Mouse (Mus musculus) bone marrow, adult 2 months (tissue): ENCODE measurements around the gene Zbed3. TPM values are rescaled to one million over a fixed set of nuclear protein-coding genes. Genes with fewer than 3 reads are reported as not detected.
A peak's percentile ranks its signal among the peaks of the same experiment; 100 is the strongest.

Experiments
- H3K27ac ChIP-seq: fragments of 200-500 bp; 2 replicates; pipeline ENCODE4 v1.5.1; 2012; ENCODE audit warnings: low read depth, mild to moderate bottlenecking, control low read depth, inconsistent platforms, low read length; ENCODE audit not compliant: control insufficient read depth, poor library complexity, insufficient read depth
- H3K4me1 ChIP-seq: fragments of 200-500 bp; 2 replicates; pipeline ENCODE4 v1.6.1; 2011; ENCODE audit warnings: low read length; ENCODE audit not compliant: control insufficient read depth, insufficient read depth
- H3K4me3 ChIP-seq: fragments of 200-500 bp; replicated peaks from 2 replicates; pipeline ENCODE3; 2011; ENCODE audit warnings: mild to moderate bottlenecking, low read depth, low read length, control low read depth; ENCODE audit not compliant: control insufficient read depth
- CTCF ChIP-seq: fragments of 200-500 bp; IDR thresholded peaks from 2 replicates; pipeline ENCODE4 v1.5.1; 2011; ENCODE audit warnings: low read length, control low read depth; ENCODE audit not compliant: control insufficient read depth, insufficient read depth
- POLR2A ChIP-seq: fragments of 200-500 bp; IDR thresholded peaks from 2 replicates; pipeline ENCODE4 v1.6.1; 2011; ENCODE audit warnings: low read depth, mild to moderate bottlenecking, control low read depth, low read length, borderline replicate concordance; ENCODE audit not compliant: control insufficient read depth
- WGBS: fragments of 180-500 bp; shearing (Covaris S2); methylation state at CpG from one replicate; pipeline ENCODE4 v1.1.7; 2018; 5-methylcytosine and 5-hydroxymethylcytosine counted together
- polyA plus RNA-seq: library from polyadenylated mRNA; stranded (reverse); fragments of >200 nt; gene quantifications from 2 replicates; pipeline ENCODE4 v1.2.4, GENCODE M21; 2011; ENCODE audit warnings: low replicate concordance; ENCODE audit not compliant: missing spikeins, insufficient read depth, insufficient read length

The Zbed3 gene
- polyA plus RNA-seq, 1 experiment: 4.0 TPM

DNA sequence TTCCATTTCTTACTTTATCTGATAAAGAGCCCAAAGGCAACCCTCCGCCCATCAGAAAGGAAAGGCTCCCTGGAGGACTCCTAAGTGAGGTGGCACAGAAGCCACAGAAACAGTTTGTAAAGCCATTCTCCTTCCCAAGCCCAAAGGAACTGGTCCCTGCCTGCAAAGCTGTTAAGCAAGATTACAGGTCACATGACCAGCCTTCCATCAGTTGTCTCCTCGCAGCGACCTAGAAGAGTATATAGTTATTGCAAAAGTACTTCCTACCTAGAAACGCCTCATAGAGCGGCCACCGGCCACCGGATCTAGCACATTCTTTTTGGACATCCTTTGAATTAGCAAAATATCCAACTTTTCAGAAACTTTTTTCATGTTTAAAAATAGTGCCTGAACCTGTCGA lies 20.1 kb downstream of the Zbed3 start:
- H3K4me1 ChIP-seq: peaks cover 1% of the 10 kb centered on the region; the same call in 1 of the 2 replicates
- 49% methylated on average over 8 of the region's 8 CpGs for WGBS
- no peak overlapping the region for H3K4me3 ChIP-seq
- H3K27ac ChIP-seq: no peak overlapping the region
- no peak for TF ChIP-seq CTCF
- TF ChIP-seq POLR2A: no peak

DNA sequence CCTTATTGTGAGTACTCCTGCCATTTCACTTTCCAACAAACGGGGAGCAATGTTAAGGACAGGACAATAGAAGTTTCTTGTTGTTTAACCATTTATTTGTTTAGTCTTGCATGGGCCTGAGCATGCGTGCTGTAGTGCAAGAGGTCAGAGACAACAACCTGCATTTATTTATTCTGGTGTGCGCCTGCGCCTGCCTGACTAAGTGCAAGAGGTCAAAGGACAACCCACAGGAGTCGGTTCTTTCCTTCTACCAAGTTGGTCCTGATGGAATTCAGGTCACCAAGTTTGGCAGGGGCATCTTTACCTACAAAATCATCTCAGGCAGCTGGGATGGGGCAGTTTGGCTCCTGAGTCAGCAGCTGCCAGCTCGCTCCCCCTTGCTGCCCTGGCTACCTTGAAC lies 22.5 kb downstream of the Zbed3 start:
- Histone ChIP-seq H3K27ac (no peak overlapping the region), H3K4me1 (peaks cover 1% of the 10 kb centered on the region; the same call in 1 of the 2 replicates), H3K4me3 (no peak overlapping the region)
- TF ChIP-seq CTCF: no peak
- no peak for TF ChIP-seq POLR2A
- WGBS: 84% methylated on average over 6 of the region's 6 CpGs

DNA sequence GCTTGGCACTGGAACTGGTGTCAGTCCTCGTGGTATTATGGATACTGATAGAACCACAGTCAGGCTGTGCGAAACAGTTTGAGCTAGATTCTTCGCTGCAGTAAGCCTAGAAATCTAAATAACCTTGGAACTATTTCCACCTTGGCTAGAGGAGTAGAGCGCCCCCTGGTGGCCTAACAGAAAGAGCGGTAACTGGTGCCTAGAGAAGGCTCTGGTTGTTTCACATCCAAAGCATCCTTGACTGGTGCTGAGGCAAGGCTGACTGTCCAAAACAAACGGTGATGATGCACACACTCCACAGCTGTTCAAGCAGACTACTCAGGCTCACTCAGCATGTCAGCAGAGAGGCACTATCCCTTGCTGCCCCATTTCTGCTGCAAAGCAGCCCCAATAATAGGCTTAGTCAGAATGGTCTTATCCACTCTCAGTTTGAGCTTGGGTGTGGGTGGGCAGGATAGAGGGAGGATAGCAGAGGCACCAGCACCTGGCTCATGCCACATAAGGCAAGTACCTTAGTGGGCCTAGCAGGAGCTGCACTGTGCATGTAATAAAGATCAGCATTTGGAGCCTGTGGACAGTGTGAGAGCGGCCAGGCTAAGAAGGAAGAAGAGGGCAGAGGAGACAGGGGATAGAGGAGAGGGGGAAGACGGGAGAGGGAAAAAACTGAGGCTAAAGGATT lies 23.7 kb downstream of the Zbed3 start:
- peaks cover 1% of the 10 kb centered on the region; the same call in 1 of the 2 replicates for H3K4me1 ChIP-seq
- H3K4me3 ChIP-seq: no peak overlapping the region
- no peak overlapping the region for H3K27ac ChIP-seq
- no peak for TF ChIP-seq POLR2A
- TF ChIP-seq CTCF: peak; percentile 73
- WGBS: 24% methylated on average over 8 of the region's 8 CpGs

DNA sequence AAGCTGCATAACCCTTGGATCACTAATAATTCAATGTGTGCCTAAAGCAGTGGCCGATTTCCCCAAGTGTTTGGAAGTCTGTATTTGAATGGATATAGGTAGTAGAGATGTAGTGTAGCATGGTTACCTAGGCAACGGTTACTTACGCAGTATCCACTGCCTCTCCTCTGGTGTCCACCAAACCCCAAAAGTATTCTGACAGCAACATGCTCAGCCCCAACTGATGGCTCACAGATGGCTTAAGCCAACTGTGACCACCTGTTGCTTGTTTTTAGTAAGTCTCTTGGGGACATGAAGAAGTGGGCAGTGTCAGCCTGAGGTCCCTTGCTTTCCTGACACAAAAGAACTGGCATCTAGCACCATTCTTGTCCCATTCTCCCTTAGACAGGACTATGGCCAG lies 25.1 kb downstream of the Zbed3 start:
- TF ChIP-seq POLR2A (no peak), CTCF (no peak)
- WGBS: 89% methylated on average over 3 of the region's 3 CpGs
- no peak overlapping the region for H3K27ac ChIP-seq
- no peak overlapping the region for H3K4me3 ChIP-seq
- peaks cover under 1% of the 10 kb centered on the region; the same call in 1 of the 2 replicates for H3K4me1 ChIP-seq

DNA sequence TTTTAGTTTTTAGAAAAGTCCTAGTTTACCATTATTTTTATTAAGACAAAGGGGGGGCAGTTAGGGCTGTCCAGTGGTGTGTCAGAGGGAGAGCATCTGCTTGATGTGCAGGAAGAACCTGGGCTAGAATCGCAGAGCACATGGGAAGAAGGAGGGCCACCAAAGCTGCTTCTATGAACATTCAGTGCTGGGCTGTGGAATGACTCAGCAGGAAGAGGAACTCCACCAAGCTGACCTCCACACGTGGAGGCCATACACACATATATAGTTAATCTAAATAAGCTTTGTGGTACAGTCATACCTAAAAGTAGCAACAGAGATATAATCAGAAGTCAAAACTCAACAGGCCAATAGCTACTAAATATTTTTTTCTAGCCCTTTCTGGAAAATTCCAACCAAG lies 34.8 kb downstream of the Zbed3 start:
- no peak for TF ChIP-seq CTCF
- H3K4me3 ChIP-seq: no peak overlapping the region
- no peaks in the 10 kb centered on the region for H3K4me1 ChIP-seq
- H3K27ac ChIP-seq: no peak overlapping the region
- WGBS: 12% methylated on average over 2 of the region's 2 CpGs

DNA sequence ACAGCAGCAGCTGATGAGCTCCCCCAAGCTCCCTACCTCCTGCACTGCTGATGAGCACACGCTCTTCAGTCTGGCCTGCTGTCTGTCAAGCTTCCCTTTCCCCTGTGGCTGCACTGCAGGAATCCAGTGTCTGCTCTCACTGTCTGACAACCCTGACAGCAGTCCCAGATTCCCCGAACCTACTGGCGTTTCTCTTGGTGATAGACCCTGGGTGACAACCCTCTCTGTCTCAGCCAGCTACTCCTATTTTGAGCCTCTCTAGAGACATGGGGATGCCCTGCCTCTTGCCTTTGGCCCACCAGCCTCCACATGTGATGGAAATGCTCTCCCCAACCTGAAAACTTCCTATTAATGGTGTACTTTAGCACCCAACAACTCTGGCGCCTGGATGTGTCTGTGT lies 40.0 kb downstream of the Zbed3 start:
- TF ChIP-seq POLR2A (no peak), CTCF (no peak)
- H3K27ac ChIP-seq: no peak overlapping the region
- WGBS: 83% methylated on average over 4 of the region's 4 CpGs
- H3K4me3 ChIP-seq: no peak overlapping the region
- no peaks in the 10 kb centered on the region for H3K4me1 ChIP-seq

DNA sequence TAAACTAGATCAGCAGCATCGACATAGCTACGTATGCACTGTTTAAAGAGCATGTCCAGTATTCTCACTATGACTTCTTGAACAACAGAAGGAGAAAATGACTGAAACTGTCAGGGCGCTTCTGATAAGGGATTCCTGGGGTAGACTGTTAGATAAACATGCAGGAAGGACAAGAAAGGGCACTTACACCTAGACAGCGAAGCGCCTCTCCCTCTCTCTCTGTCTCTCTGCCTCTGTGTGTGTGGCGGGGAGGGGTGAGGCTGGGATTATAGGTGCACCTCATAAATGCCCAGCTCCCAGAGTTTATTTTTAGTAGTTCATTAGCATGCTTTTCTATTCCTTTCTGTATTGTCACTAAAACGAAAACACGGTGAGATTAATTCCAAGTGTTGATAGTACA lies 42.9 kb downstream of the Zbed3 start:
- no peak overlapping the region for H3K4me3 ChIP-seq
- TF ChIP-seq POLR2A: no peak
- TF ChIP-seq CTCF: no peak
- WGBS: 72% methylated on average over 8 of the region's 8 CpGs
- H3K27ac ChIP-seq: no peak overlapping the region
- no peaks in the 10 kb centered on the region for H3K4me1 ChIP-seq

DNA sequence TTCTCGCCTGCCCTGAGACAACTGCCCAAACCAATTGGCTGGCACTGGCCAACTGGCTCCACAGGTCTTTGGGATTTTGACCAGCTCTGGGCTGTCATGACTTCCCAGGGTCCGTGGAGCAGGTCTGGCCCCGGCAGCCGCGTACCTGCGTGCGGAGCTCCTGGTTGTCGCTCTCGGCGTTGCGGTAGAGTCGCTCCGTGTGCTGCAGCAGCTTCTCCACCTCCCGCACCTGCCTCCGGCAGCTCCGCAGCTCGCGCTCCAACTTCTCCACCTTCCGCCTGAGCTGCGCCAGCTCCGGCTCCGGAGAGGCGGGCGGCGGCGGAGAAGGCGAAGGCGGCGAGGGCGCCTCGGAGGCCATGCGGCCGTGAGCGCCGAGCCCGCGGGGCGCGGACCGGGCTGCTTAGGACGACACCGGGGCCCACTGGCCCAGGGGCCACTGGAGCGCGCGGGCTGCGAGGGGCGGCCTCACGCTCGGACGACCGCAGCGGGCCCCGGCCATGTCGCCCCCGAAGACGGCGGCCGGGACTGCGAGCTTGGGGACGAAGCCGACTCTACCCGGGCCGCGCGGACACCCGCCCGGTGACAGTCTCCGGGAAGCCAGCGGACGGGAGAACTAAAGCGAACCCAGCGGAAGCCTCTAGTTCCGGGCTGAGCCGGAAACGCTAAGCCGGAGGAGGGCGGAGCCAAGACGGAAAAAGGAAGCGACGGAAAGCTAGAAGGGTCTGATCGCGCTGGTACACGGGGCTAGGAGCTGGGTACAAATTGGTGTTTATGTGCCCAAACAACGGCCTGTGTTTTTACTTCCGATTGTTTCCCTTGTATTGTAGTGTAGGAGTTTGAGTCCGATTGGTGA lies 51.5 kb downstream of the Zbed3 start, which contains the start of gene Aggf1:
Gene Aggf1 (minus strand): TSS at position 652 of the 853 bp plus-strand sequence.
- TF ChIP-seq CTCF (peak; percentile 5; the same call in 1 of the 2 replicates), POLR2A (peak; percentile 81; the same call in 1 of the 2 replicates)
- Histone ChIP-seq H3K4me3 (peak within 1 kb of the TSS; percentile 86), H3K27ac (peak within 1 kb of the TSS; percentile 94), H3K4me1 (peaks cover 2% of the 10 kb centered on the region)
- under 1% methylated on average over 86 of the region's 86 CpGs for WGBS
